Mouse (Mus musculus): ENCODE results near the gene Entpd6. TPM values are rescaled to one million over a fixed set of nuclear protein-coding genes. Genes with fewer than 3 reads are reported as not detected.

Entpd6 gene
- polyA plus RNA-seq, 1 experiment from 2014 or later, result 35.6 TPM

GRCm38 (mm10) chr2:150766083-150766862 is 17.4 kb downstream of the Entpd6 start:
- H3K4me3 ChIP-seq, result no peak overlapping the region
- no peak for DNase-seq (ENCODE audit: low spot score)
- 0 out of 2 replicates have a peak, but pooled peaks cover 6% of the 10 kb centered on the region for H3K4me1 ChIP-seq (replicated peaks)
- H3K36me3 ChIP-seq, result peaks cover 79% of the 10 kb centered on the region
- H3K9me3 ChIP-seq, result no peaks in the 10 kb centered on the region
- no peak overlapping the region for H3K27ac ChIP-seq
- 91% methylated on average over 4 of the region's 4 CpGs for WGBS
- H3K27me3 ChIP-seq (ENCODE audit: insufficient read depth, poor library complexity, severe bottlenecking), result no peaks in the 10 kb centered on the region

DNA sequence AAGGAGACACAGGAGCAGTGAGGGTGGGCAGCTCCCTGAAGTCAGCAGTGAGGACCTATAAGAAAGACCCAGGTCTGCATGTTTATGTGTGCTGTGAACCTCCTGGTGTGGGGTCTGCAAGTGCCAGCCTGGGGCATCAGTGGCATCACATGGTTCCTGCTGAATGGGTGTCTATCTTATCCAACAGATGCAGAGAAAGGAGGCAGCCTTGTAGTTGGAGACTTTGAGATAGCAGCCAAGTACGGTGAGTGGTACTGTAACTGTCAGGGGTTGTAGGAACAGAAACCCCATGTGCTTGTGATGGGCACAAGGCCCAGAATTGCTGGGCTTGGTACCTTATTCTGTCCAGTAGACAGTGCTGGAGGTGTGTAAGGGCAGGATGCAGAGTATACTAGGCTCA is 19.8 kb downstream of the Entpd6 start:
- Histone ChIP-seq H3K36me3 (peaks cover 72% of the 10 kb centered on the region), H3K27me3 (ENCODE audit: insufficient read depth, poor library complexity, severe bottlenecking) (no peaks in the 10 kb centered on the region), H3K4me1 (replicated peaks) (0 out of 2 replicates have a peak, but pooled peaks cover 6% of the 10 kb centered on the region), H3K4me3 (no peak overlapping the region), H3K27ac (no peak overlapping the region), H3K9me3 (no peaks in the 10 kb centered on the region)
- no peak for DNase-seq (ENCODE audit: low spot score)
- 97% methylated on average over 1 of the region's 1 CpGs for WGBS

DNA sequence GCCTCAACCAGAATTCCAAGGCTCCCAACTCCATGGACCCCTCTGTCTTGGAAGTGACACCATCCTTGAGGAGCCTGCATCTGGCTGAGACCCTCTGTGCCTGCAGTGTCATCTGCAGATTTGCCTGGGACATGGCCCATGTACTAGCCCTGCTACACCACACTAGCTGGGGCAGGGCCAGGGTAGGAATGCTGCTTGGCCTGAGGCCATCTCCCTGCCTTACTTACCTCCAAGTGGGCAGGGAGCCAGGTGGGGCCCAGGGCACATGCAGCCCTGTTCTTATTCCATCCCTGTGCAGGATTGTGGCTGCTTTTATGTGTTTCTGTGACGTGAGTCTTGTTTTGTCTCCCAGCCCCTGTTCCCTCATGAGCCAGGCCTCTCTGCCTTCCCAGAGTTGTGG is 21.9 kb downstream of the Entpd6 start:
- peaks cover 55% of the 10 kb centered on the region for H3K36me3 ChIP-seq

DNA sequence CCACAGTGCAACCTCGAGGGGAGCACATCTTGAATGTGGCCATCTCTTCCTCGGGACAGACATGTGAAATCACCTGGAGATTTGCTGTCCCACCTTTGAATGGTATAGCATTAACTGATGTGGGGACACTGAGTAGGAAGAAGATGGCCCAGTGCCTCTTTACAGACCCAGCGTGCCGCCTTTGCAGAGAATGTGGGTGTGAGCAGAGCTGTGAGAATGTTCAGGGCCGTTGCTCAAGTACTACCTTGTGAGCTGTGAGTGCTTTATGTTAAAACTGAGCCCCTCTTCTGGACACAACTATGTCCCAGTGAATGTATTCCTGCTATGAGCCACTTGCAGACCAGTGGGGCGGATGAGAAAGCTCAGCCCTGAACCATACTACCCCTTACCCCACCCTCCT is 22.3 kb downstream of the Entpd6 start:
- Histone ChIP-seq H3K4me3 (no peak overlapping the region), H3K9me3 (no peaks in the 10 kb centered on the region), H3K27ac (no peak overlapping the region), H3K36me3 (peaks cover 51% of the 10 kb centered on the region), H3K27me3 (ENCODE audit: insufficient read depth, poor library complexity, severe bottlenecking) (no peaks in the 10 kb centered on the region), H3K4me1 (replicated peaks) (no peaks in the 10 kb centered on the region)
- no peak for DNase-seq (ENCODE audit: low spot score)
- 86% methylated on average over 6 of the region's 6 CpGs for WGBS

More for the DNA sequence above, 21.9 kb downstream of the Entpd6 start:
- Histone ChIP-seq H3K4me3 (no peak overlapping the region), H3K27ac (no peak overlapping the region), H3K27me3 (ENCODE audit: insufficient read depth, poor library complexity, severe bottlenecking) (no peaks in the 10 kb centered on the region), H3K9me3 (no peaks in the 10 kb centered on the region), H3K4me1 (replicated peaks) (no peaks in the 10 kb centered on the region)
- WGBS, result 76% methylated on average over 1 of the region's 1 CpGs
- no peak for DNase-seq (ENCODE audit: low spot score)

DNA sequence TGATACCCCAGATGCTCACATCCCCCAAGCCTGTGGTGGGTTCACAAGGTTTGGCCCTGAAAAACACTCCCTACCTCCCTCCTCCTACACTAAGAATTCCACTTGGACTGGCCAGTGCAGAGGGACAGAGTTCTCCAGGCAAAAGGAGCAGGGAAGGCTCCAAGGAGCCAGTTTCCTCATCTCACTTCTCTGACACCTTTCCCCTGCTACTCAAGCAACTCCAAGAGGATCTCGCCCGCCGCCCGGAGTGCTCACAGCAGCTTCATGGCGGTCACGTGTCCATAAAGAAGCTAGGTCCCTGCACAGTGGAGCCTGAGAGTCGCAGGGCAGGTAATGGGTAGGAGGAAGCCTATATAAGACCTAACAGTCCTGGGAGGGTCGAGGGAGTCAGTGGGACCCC is 23.2 kb downstream of the Entpd6 start:
- WGBS, result 86% methylated on average over 8 of the region's 8 CpGs
- DNase-seq (ENCODE audit: low spot score), result no peak

GRCm38 (mm10) chr2:150772466-150773119 is 23.8 kb downstream of the Entpd6 start:
- no peaks in the 10 kb centered on the region for H3K27me3 ChIP-seq (ENCODE audit: insufficient read depth, poor library complexity, severe bottlenecking)
- no peaks in the 10 kb centered on the region for H3K9me3 ChIP-seq
- no peak overlapping the region for H3K27ac ChIP-seq
- no peak overlapping the region for H3K4me3 ChIP-seq
- peaks cover 41% of the 10 kb centered on the region for H3K36me3 ChIP-seq
- no peak for DNase-seq (ENCODE audit: low spot score)
- H3K4me1 ChIP-seq (replicated peaks), result no peaks in the 10 kb centered on the region
- 82% methylated on average over 10 of the region's 10 CpGs for WGBS

More for the DNA sequence above, 23.2 kb downstream of the Entpd6 start:
- peaks cover 43% of the 10 kb centered on the region for H3K36me3 ChIP-seq
- no peak overlapping the region for H3K4me3 ChIP-seq
- H3K9me3 ChIP-seq, result no peaks in the 10 kb centered on the region
- no peaks in the 10 kb centered on the region for H3K27me3 ChIP-seq (ENCODE audit: insufficient read depth, poor library complexity, severe bottlenecking)
- no peak overlapping the region for H3K27ac ChIP-seq
- H3K4me1 ChIP-seq (replicated peaks), result no peaks in the 10 kb centered on the region

- peaks cover 13% of the 10 kb centered on the region for H3K4me1 ChIP-seq (replicated peaks)
- peaks cover 13% of the 10 kb centered on the region; the same call in 1 of the 2 replicates for H3K27me3 ChIP-seq (ENCODE audit: insufficient read depth, poor library complexity, severe bottlenecking)
- WGBS, result 81% methylated on average over 2 of the region's 2 CpGs
- no peaks in the 10 kb centered on the region for H3K9me3 ChIP-seq
- no peak for DNase-seq (ENCODE audit: low spot score)
- no peaks in the 10 kb centered on the region for H3K36me3 ChIP-seq
- H3K4me3 ChIP-seq, result no peak overlapping the region
- H3K27ac ChIP-seq, result no peak overlapping the region
Observed at GRCm38 (mm10) chr2:150782801-150783200, 34.0 kb downstream of the Entpd6 start.

GRCm38 (mm10) chr2:150786251-150787180 is 37.7 kb downstream of the Entpd6 start, which contains the start of gene Pygb:
Gene Pygb (plus strand): TSS chr2:150786735.
- H3K27ac ChIP-seq, result peak within 1 kb of the TSS; percentile 87
- DNase-seq (ENCODE audit: low spot score), result peak; percentile 91

DNA sequence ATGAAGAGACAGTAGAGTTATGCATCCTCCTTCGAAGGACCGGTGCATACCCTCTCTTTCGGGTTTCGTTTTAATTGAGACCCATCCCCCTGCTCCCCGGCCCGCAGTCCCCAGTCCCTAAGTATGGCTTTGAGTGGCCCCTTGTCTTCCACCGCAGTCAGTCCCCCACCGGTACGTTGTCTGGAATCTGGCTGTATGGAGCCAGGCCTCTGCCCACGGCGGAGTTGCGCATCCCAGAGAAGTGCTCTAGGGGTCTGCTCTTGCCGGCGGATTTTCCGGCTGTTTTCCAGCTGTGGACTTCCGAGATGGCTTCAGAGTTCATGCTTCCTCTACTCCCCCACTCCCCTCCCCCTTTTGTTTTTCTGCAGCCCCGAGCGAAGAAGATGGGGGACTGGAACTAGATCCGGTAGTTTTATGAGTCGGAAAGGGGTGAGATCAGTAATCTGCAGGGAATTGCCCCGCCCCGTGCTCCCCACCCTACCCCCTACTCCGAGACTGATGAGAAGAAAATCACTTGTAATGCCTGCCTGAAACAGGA is 38.5 kb downstream of the Entpd6 start:
- Histone ChIP-seq H3K4me1 (replicated peaks) (peaks cover 24% of the 10 kb centered on the region), H3K4me3 (peak overlapping the region; percentile 82), H3K27ac (peak overlapping the region; percentile 87), H3K9me3 (no peaks in the 10 kb centered on the region), H3K27me3 (ENCODE audit: insufficient read depth, poor library complexity, severe bottlenecking) (peaks cover 15% of the 10 kb centered on the region; the same call in 1 of the 2 replicates), H3K36me3 (peaks cover 9% of the 10 kb centered on the region)
- peak; percentile 55 for DNase-seq (ENCODE audit: low spot score)
- under 1% methylated on average over 23 of the region's 23 CpGs for WGBS

More at GRCm38 (mm10) chr2:150786251-150787180, 37.7 kb downstream of the Entpd6 start, which contains the start of gene Pygb:
- peak within 1 kb of the TSS; percentile 82 for H3K4me3 ChIP-seq
- H3K9me3 ChIP-seq, result no peaks in the 10 kb centered on the region
- peaks cover 15% of the 10 kb centered on the region; the same call in 1 of the 2 replicates for H3K27me3 ChIP-seq (ENCODE audit: insufficient read depth, poor library complexity, severe bottlenecking)
- H3K4me1 ChIP-seq (replicated peaks), result peaks cover 24% of the 10 kb centered on the region
- H3K36me3 ChIP-seq, result 0 out of 2 replicates have a peak, but pooled peaks cover 6% of the 10 kb centered on the region
- WGBS, result 3% methylated on average over 58 of the region's 58 CpGs

GRCm38 (mm10) chr2:150788768-150789550 is 40.1 kb downstream of the Entpd6 start:
- no peak for DNase-seq (ENCODE audit: low spot score)
- H3K4me3 ChIP-seq, result no peak overlapping the region
- peaks cover 14% of the 10 kb centered on the region; the same call in 1 of the 2 replicates for H3K27me3 ChIP-seq (ENCODE audit: insufficient read depth, poor library complexity, severe bottlenecking)
- H3K4me1 ChIP-seq (replicated peaks), result peaks cover 24% of the 10 kb centered on the region
- 73% methylated on average over 4 of the region's 4 CpGs for WGBS
- no peaks in the 10 kb centered on the region for H3K9me3 ChIP-seq
- H3K36me3 ChIP-seq, result peaks cover 24% of the 10 kb centered on the region
- H3K27ac ChIP-seq, result no peak overlapping the region

DNA sequence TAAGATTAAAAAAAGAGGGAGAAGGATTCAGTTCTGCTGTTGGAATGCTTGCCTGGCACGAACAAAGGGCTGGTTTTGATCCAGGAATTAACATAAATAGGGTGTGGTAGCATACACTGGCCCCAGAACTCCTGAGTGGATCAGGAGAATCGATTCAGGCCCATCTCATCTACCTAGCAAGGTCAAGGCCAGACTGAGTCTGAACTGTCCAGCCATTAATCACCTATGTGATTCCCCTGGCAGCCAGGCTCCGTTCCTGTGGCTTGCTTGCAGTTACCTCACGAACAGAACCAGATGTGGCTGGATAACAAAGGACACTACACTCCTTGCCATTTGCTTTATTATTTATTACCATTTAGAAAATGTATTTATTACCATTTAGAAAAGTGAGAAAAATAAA is 44.5 kb downstream of the Entpd6 start:
- WGBS, result 89% methylated on average over 4 of the region's 4 CpGs
- no peak overlapping the region for H3K4me3 ChIP-seq
- H3K9me3 ChIP-seq, result no peaks in the 10 kb centered on the region
- peaks cover 6% of the 10 kb centered on the region for H3K4me1 ChIP-seq (replicated peaks)
- peaks cover 57% of the 10 kb centered on the region for H3K36me3 ChIP-seq
- no peaks in the 10 kb centered on the region for H3K27me3 ChIP-seq (ENCODE audit: insufficient read depth, poor library complexity, severe bottlenecking)
- no peak overlapping the region for H3K27ac ChIP-seq
- no peak for DNase-seq (ENCODE audit: low spot score)

Data from hindbrain, embryonic 10.5 days (tissue).